In the genomic region with DNA sequence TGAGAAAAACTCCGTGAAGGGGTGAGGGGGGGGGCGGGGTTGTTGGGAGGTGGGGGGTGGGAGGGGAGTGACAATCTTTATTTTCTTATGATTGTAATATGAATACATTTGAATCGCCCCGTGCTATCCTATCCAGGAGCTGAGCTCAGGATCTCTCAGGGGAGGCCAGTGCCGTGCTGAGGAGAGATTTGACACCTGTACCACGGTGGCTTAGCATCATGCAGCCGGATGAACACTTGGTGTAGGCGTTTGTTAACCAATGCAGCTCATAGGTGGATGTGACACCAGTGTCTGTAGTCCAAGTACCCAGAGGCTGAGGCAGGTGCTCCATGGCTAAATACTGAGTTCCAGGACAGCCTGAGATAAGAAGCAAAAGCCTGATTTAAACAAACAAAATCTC, we compare ENCODE assay signal across 22 mouse cellular contexts.
A peak's percentile ranks its signal among the peaks of the same experiment; 100 is the strongest.
DNase-seq lines count a peak whose midpoint lies in the region; ATAC-seq lines count a peak whose summit lies in the region.
"Had no signal": no experiment of that assay in that cellular context is flagged by ENCODE, and none has a peak within 500 bp of the region (broad histone marks: within the 10 kb centered on the region; RNA-seq: fewer than 3 reads in every experiment).

No protein-coding gene starts in this region.

- no peaks in the 10 kb centered on the region for H3K9me3 ChIP-seq in heart, embryonic 13.5 days
- no peaks in the 10 kb centered on the region for H3K9me3 ChIP-seq in kidney, embryonic 16.5 days (ENCODE audit: low read length)
- H3K9me3 ChIP-seq in lung, embryonic 16.5 days (ENCODE audit: control insufficient read depth, low read length) = no peaks in the 10 kb centered on the region
- no peaks in the 10 kb centered on the region for H3K9me3 ChIP-seq in embryonic facial prominence, embryonic 12.5 days
- H3K9me3 ChIP-seq: forebrain, embryonic 12.5 days; heart, embryonic 15.5 days; hindbrain, embryonic 10.5 days; midbrain, embryonic 12.5 days; neural tube, embryonic 13.5 days had no signal

- 0 out of 2 replicates have a peak, but pooled peaks cover 5% of the 10 kb centered on the region for H3K4me1 ChIP-seq in heart, embryonic 13.5 days
- H3K4me1 ChIP-seq in kidney, embryonic 16.5 days (ENCODE audit: insufficient read depth, low read length) = 0 out of 2 replicates have a peak, but pooled peaks cover 3% of the 10 kb centered on the region
- peaks cover 2% of the 10 kb centered on the region; the same call in 1 of the 2 replicates for H3K4me1 ChIP-seq in lung, embryonic 16.5 days (replicated peaks; ENCODE audit: control insufficient read depth, insufficient read depth, low read length)
- H3K4me1 ChIP-seq in embryonic facial prominence, embryonic 12.5 days = peaks cover 7% of the 10 kb centered on the region; the same call in 1 of the 2 replicates
- H3K4me1 ChIP-seq: midbrain, embryonic 12.5 days; neural tube, embryonic 13.5 days had no signal

- no peak overlapping the region for H3K4me3 ChIP-seq in heart, embryonic 13.5 days
- H3K4me3 ChIP-seq in kidney, embryonic 16.5 days (ENCODE audit: low read length) = no peak overlapping the region
- H3K4me3 ChIP-seq in lung, embryonic 16.5 days (ENCODE audit: low read length) = no peak overlapping the region
- no peak overlapping the region for H3K4me3 ChIP-seq in embryonic facial prominence, embryonic 12.5 days
- H3K4me3 ChIP-seq: erythroblast, embryonic 14.5 days; forebrain, embryonic 12.5 days; heart, embryonic 15.5 days; hindbrain, embryonic 10.5 days; midbrain, embryonic 12.5 days; myocyte; neural tube, embryonic 13.5 days had no signal

- H3K27me3 ChIP-seq in heart, embryonic 13.5 days (replicated peaks) = no peaks in the 10 kb centered on the region
- H3K27me3 ChIP-seq in kidney, embryonic 16.5 days (ENCODE audit: insufficient read depth, low read length) = no peaks in the 10 kb centered on the region
- H3K27me3 ChIP-seq in lung, embryonic 16.5 days (ENCODE audit: control insufficient read depth, insufficient read depth, low read depth, low read length) = no peaks in the 10 kb centered on the region
- no peaks in the 10 kb centered on the region for H3K27me3 ChIP-seq in embryonic facial prominence, embryonic 12.5 days
- H3K27me3 ChIP-seq: forebrain, embryonic 12.5 days; heart, embryonic 15.5 days; midbrain, embryonic 12.5 days; neural tube, embryonic 13.5 days had no signal

- H3K9ac ChIP-seq in heart, embryonic 13.5 days = no peak overlapping the region
- no peak overlapping the region for H3K9ac ChIP-seq in kidney, embryonic 16.5 days (replicated peaks; ENCODE audit: low read length)
- no peak overlapping the region for H3K9ac ChIP-seq in lung, embryonic 16.5 days (ENCODE audit: low read length)
- no peak overlapping the region for H3K9ac ChIP-seq in embryonic facial prominence, embryonic 12.5 days
- H3K9ac ChIP-seq: forebrain, embryonic 12.5 days; heart, embryonic 15.5 days; midbrain, embryonic 12.5 days; neural tube, embryonic 13.5 days had no signal

- no peak for DNase-seq in heart, postnatal 25 days (ENCODE audit: low spot score)
- no peak for DNase-seq in kidney, adult 8-10 months
- no peak for DNase-seq in lung, postnatal 36 days
- no peak for DNase-seq in layer of hippocampus, adult 9-11 months
- DNase-seq: adrenal gland, postnatal 25 days; cerebellum, adult 9-10 months; kidney, adult 18-20 months; left cerebral cortex, postnatal 4 days; lung, adult 18-20 months; retina, postnatal 1 day; right cerebral cortex, postnatal 25 days had no signal

- intact Hi-C loops in heart, postnatal 25 days (cut with DNase I) = no loop called here

- peak overlapping the region; percentile 37 for H3K4me2 ChIP-seq in heart, embryonic 13.5 days
- H3K4me2 ChIP-seq in kidney, embryonic 16.5 days (replicated peaks; ENCODE audit: low read depth, low read length) = peak overlapping the region; percentile 20; the same call in 1 of the 2 replicates
- no peak overlapping the region for H3K4me2 ChIP-seq in lung, embryonic 16.5 days (ENCODE audit: low read depth, low read length)
- H3K4me2 ChIP-seq in embryonic facial prominence, embryonic 12.5 days (replicated peaks) = 0 out of 2 replicates have a peak overlapping the region, but pooled peaks have one; percentile 19
- H3K4me2 ChIP-seq: forebrain, embryonic 12.5 days; heart, embryonic 15.5 days; midbrain, embryonic 12.5 days; neural tube, embryonic 13.5 days had no signal

- 20% methylated on average over 8 of the region's 8 CpGs for WGBS in heart, embryonic 13.5 days
- WGBS in kidney, embryonic 16.5 days = 4% methylated on average over 8 of the region's 8 CpGs
- 13% methylated on average over 8 of the region's 8 CpGs for WGBS in lung, embryonic 16.5 days
- WGBS in embryonic facial prominence, embryonic 12.5 days = 16% methylated on average over 8 of the region's 8 CpGs

- no peak overlapping the region for H3K27ac ChIP-seq in heart, embryonic 13.5 days (replicated peaks)
- H3K27ac ChIP-seq in kidney, embryonic 16.5 days (ENCODE audit: low read length) = no peak overlapping the region
- no peak overlapping the region for H3K27ac ChIP-seq in lung, embryonic 16.5 days (ENCODE audit: low read length)
- H3K27ac ChIP-seq in embryonic facial prominence, embryonic 12.5 days = 0 out of 2 replicates have a peak overlapping the region, but pooled peaks have one; percentile 9
- H3K27ac ChIP-seq: forebrain, embryonic 12.5 days; heart, embryonic 15.5 days; hindbrain, embryonic 10.5 days; midbrain, embryonic 12.5 days; neural tube, embryonic 13.5 days had no signal

- no peaks in the 10 kb centered on the region for H3K36me3 ChIP-seq in heart, embryonic 13.5 days
- no peaks in the 10 kb centered on the region for H3K36me3 ChIP-seq in kidney, embryonic 16.5 days (ENCODE audit: insufficient read depth, low read length)
- no peaks in the 10 kb centered on the region for H3K36me3 ChIP-seq in lung, embryonic 16.5 days (ENCODE audit: control insufficient read depth, insufficient read depth, low read length)
- H3K36me3 ChIP-seq in embryonic facial prominence, embryonic 12.5 days = no peaks in the 10 kb centered on the region
- H3K36me3 ChIP-seq: forebrain, embryonic 12.5 days; heart, embryonic 15.5 days; hindbrain, embryonic 10.5 days; midbrain, embryonic 12.5 days; neural tube, embryonic 13.5 days had no signal

- ATAC-seq in heart, embryonic 13.5 days (ENCODE audit: extremely low read depth, insufficient number of reproducible peaks, low FRiP score, low TSS enrichment) = no peak; the same call in 1 of the 2 replicates
- peak; percentile 74; the same call in 1 of the 2 replicates for ATAC-seq in kidney, embryonic 16.5 days (ENCODE audit: low FRiP score, low TSS enrichment)
- ATAC-seq in lung, embryonic 16.5 days (ENCODE audit: low read depth) = 0 out of 2 replicates have a peak, but pooled peaks have one; percentile 37
- 0 out of 2 replicates have a peak, but pooled peaks have one; percentile 56 for ATAC-seq in embryonic facial prominence, embryonic 12.5 days (ENCODE audit: insufficient number of reproducible peaks, insufficient read depth, low FRiP score, low TSS enrichment)
